Mouse (Mus musculus) layer of hippocampus, adult 2 months (tissue): ENCODE results near the gene Ablim2. TPM values are rescaled to one million over a fixed set of nuclear protein-coding genes. Genes with fewer than 3 reads are reported as not detected.

Experiments used
- DNase-seq, 2 experiments: peaks; one replicate each; pipeline ENCODE4 v3.0.0; 2022; ENCODE audit warnings: low spot score in 2 of 2
- H3K27ac ChIP-seq: fragments of 200-600 bp; 2 replicates; pipeline ENCODE4 v1.8.1; 2022
- H3K4me3 ChIP-seq: fragments of 200-600 bp; 2 replicates; pipeline ENCODE4 v1.8.1; 2022; ENCODE audit warnings: mild to moderate bottlenecking
- CTCF ChIP-seq: fragments of 200-600 bp; conservative IDR thresholded peaks from 2 replicates; pipeline ENCODE4 v1.8.1; 2022; ENCODE audit warnings: antibody characterized with exemption, mild to moderate bottlenecking, moderate library complexity
- total RNA-seq, 2 experiments: library from RNA; stranded (reverse); gene quantifications; 2 replicates each; pipeline ENCODE4 v1.2.3; 2021

The Ablim2 gene
- total RNA-seq, 2 experiments from 2014 or later = 133 to 163 TPM

DNA sequence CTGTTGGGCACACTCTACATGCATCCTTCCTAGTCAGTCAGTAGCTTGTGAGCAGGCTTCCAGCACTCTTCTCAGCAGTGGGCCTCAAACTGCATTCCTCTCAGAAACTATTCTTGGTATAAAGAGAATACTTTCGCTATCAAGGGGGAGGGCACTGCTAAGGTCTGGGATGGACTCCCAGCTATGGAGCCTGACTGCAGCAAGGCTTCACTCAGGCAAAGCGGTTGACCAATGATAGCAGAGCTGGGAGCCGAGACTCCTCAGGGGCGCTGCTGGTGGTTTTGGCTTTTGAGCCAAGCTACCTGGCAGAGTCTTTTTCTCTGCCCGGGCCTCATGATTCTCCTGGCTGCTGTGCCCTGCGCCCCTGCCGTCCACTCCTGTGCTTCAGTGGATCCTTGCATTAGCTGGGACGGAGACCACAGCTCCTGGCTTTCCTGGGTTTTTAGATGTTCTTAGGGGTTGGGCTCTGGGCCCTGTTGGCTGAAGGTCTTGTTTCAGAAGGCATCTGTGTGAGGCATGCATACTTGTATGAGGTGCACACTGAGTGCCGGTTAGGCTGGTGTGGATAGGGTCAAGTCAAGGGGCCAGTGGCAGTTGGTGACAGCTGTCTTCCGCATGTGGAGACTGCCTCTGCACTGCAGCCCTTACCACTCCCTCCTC is 164.0 kb downstream of the Ablim2 start:
- Histone ChIP-seq H3K4me3 (no peak overlapping the region), H3K27ac (peak overlapping the region; percentile 24; the same call in 1 of the 2 replicates)
- no peak for DNase-seq
- TF ChIP-seq CTCF = no peak

DNA sequence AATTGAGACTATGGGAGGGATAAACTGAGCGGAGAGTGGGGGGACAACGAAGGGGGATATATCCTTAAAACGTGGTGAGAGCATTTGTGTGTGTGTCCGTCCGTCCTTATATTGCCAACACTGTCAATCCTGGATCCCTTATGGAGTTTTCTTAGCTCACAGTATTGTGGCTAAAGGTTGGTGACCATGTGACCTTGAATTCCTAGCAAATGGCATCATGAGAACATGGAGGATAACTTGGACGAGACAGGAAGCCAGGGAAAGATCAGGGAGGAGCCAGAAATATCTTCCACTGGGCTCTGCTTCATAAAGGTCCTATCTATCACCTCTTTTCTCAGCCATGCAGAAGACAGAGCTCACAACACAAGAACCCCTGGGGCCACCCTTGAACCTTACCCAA is 165.8 kb downstream of the Ablim2 start:
- DNase-seq = no peak
- no peak overlapping the region for H3K27ac ChIP-seq
- no peak for TF ChIP-seq CTCF
- no peak overlapping the region for H3K4me3 ChIP-seq

DNA sequence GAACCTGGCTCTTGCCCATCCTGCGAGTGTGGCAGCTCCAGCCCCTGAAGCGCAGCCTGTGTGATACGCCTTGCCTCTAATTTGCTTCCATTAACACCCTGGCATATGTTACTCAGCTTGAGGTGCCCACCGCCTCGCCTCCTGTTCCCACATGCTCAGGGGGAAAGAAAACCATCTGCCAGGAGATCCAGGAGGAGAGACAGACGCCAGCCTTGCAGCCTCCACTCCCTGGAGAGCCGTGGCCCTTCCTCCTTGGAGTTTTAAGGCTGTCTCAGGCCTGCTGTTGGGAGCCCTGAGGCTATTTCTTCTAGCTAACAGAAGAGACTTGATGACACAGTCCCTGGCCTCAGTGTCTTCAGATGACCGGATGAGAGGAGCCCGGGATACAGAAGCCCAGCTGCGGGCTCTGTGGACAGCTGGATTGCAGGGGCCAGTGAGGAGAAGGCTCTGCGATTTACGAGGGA is 167.5 kb downstream of the Ablim2 start:
- no peak overlapping the region for H3K4me3 ChIP-seq
- H3K27ac ChIP-seq = peak overlapping the region; percentile 55; the same call in 1 of the 2 replicates
- peak; percentile 61 to 64 for DNase-seq
- no peak for TF ChIP-seq CTCF

DNA sequence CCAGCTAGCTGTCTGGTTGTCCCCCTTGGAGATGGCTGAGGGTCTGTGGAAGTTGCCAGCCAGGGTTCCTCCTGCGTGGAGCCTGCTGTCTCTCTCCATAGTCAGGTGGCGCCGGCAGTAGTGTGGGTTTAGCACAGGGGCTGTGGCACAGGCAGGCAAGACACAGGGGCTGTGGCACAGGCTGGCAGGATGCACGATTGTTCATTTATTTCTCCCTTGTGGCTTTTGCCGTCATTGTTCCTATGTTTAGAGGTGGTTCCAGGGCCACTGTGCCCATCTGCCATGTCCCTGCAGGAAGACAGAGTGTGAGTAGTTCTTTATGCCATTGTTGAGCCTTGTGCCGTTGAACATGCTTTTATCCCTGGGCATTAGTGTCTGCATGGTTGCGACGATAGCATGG is 168.8 kb downstream of the Ablim2 start:
- no peak for TF ChIP-seq CTCF
- no peak for DNase-seq
- no peak overlapping the region for H3K27ac ChIP-seq
- H3K4me3 ChIP-seq = no peak overlapping the region

DNA sequence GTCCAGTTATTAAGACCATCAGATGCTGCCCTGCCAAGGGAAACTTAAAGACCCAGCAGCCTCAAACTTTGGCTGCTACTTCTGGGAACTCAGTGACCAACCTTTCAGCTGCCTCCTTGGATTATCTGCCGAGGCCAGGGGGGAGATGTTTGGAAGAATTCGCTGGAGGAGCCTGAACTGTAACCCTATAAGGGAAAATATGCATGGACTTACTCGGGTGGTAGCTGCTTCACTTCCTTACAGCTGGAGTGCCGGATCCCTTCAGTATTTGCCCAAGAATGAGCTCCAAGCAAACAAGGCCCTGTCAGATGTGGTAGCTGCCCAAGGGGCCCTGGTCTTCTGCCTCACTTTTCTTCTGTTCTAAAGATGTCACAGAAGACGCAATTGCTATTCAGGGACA is 173.6 kb downstream of the Ablim2 start:
- Histone ChIP-seq H3K27ac (no peak overlapping the region; the same call in 1 of the 2 replicates), H3K4me3 (no peak overlapping the region)
- TF ChIP-seq CTCF = no peak
- no peak for DNase-seq

DNA sequence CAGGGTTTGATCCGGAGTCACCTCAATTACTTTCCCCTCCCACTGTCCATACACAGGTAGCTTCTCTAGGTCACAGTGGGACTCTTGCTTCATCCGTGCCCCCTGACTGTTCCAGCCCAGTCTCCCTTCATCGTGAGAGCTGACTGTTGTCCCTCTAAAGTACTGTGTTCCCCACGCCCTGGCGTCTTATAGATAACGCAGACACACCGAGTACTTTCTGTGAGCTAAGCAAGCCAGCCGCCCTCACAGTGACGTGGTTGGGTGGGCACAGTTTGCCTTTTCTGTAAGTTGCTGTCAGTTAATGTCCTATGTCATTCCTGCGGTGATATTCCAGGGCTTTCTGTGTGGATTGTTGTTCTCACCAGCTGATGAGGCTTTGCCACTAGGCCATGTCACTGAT is 175.4 kb downstream of the Ablim2 start:
- TF ChIP-seq CTCF = no peak
- no peak for DNase-seq
- no peak overlapping the region for H3K27ac ChIP-seq
- no peak overlapping the region for H3K4me3 ChIP-seq

Other genes with a start within 250 kb of the Ablim2 start
- not detected for gene Cpz, start 232.2 kb upstream of the Ablim2 start, total RNA-seq
- gene Trmt44, start 182.8 kb upstream of the Ablim2 start, total RNA-seq = 1 to 10 TPM; 8.4 to 8.5 TPM
- 10 to 100 TPM; 24.6 to 34.6 TPM for gene Acox3, start 174.8 kb upstream of the Ablim2 start, total RNA-seq
- 1 to 10 TPM; 5.5 to 5.6 TPM for gene Htra3, start 78.1 kb upstream of the Ablim2 start, total RNA-seq
- 1 to 10 TPM; 1.7 to 2.4 TPM for gene Sh3tc1, start 17.9 kb upstream of the Ablim2 start, total RNA-seq
- 10 to 100 TPM; 25.9 to 30.4 TPM for gene Afap1, start 135.4 kb downstream of the Ablim2 start, total RNA-seq